Mouse (Mus musculus): ENCODE measurements at regions not wholly inside any gene's neighbourhood (a gene's known extent, or its start where the extent isn't known, plus 50 kb on each side); places are given as distances from the start of the nearest gene placed in this dataset.
"Not testable (repeated sequence)": the region's sequence is repeated elsewhere in the genome, so short reads cannot be mapped to it uniquely, and the experiment has no call there.

DNA sequence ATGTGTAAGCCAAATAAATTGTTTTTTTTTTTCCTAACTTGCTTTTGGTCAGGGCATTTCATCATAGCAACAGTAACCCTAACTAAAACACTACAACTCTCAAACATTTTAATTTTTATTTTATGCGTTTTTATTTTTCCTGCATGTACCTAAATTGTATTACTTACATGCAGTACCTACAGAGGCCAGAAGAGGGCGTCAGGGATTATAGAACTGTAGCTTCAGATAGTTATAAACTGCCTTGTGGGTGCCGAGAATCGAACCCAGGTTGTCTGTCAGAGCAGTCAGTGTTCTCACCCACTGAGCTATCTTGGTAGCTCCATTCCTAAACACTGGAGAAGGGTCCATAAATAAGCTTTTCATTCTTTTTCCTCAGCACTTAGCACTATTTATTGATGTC is 257.8 kb upstream of the Nr5a2 start:
- intact Hi-C loops (cut with DNase I), result no loop called here
- no peak for DNase-seq (ENCODE audit: low spot score)

DNA sequence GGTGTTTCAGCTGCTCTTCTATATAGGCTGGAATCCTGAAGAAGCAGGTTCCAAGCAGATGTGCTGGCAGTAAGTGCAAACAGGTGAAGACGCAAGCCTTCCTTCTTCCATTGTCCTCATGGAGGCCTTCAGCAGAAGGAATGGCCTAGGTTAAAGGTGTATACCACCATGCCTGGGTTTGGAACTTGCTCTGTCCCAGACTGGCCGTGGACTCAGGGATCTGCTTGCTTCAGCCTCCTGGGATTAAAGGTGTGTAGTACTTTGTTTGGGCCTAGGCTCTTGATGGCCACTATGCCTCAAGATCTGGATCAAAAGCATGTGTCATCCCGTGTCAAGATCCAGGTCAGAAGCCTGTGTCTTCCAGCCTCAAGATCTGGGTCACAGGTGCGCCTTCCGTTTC is 257.0 kb upstream of the Nr5a2 start:
- no peak for DNase-seq (ENCODE audit: low spot score)
- intact Hi-C loops (cut with DNase I), result no loop called here

DNA sequence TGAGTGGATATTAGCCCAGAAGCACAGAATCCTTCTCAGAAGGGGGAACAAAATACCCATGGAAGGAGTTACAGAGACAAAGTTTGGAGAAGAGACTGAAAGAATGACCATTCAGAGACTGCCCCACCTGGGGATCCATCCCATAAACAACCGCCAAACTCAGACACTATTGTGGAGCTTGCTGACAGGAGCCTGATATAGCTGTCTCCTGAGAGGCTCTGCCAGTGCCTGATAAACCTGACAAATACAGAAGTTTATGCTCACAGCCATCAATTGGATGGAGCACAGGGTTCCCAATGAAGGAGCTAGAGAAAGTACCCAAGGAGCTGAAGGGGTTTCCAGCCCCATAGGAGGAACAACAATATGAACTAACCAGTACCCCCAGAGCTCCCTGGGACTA is 254.1 kb upstream of the Nr5a2 start:
- DNase-seq (ENCODE audit: low spot score); intact Hi-C loops (cut with DNase I): not testable (repeated sequence)

DNA sequence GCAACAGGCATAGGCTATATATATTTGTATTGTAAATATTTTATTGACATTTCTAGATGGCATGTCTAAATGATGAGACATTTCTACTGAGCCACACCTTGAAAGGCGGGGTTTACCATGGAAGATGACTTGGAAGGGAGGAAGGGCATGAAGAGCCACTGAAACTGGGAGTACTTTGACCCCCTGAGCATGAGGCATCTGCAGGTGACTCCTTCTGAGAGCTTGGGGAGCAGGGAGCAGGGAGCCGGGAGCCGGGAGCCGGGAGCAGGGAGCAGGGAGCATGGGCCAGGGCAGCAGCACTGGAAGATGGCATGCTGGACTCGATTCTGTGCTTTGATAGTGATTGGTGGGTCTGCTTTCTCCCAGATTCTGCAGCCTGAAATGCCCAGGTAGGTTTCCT is 253.5 kb upstream of the Nr5a2 start:
- intact Hi-C loops (cut with DNase I), result no loop called here
- DNase-seq (ENCODE audit: low spot score), result no peak

DNA sequence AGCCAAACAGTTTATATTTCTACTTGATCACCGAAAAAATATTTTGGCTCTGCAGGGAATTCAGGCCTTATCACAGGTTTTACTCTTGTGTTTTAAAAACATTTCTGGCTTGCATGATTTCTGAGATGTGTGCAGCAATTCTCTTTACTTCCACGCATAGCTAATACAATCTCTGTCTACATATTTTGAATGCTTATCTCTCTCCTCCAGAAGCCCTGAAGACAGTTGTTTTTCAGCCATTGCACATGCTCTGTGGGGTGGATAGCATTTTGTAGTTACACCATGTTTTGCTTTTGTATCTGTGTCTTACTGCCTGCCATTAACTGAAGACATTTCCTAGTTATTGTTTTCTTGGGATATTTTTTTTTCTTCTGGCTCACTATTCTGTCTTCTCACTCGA is 252.6 kb upstream of the Nr5a2 start:
- no peak for DNase-seq (ENCODE audit: low spot score)

DNA sequence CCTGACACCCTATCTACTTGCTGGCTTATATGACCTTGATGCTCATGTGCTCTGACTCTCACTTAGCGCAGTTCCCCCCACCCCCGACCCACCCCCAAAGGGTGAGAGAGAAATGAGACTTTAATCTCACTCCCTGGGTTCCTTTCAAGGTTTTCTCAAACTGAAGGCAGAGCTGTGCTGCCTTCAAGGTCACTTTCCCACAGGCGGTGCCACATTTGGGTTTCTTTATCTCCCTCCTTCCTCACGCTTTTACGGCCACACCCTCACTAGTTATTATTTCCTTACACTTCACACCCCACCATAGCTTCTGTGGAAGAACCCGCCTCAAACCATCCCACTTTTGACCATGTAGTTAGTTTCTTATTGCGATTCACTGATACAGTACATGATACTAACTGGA is 244.1 kb upstream of the Nr5a2 start:
- intact Hi-C loops (cut with DNase I), result no loop called here
- no peak for DNase-seq (ENCODE audit: low spot score)

More for the DNA sequence above, 252.6 kb upstream of the Nr5a2 start:
- intact Hi-C loops (cut with DNase I), result no loop called here

DNA sequence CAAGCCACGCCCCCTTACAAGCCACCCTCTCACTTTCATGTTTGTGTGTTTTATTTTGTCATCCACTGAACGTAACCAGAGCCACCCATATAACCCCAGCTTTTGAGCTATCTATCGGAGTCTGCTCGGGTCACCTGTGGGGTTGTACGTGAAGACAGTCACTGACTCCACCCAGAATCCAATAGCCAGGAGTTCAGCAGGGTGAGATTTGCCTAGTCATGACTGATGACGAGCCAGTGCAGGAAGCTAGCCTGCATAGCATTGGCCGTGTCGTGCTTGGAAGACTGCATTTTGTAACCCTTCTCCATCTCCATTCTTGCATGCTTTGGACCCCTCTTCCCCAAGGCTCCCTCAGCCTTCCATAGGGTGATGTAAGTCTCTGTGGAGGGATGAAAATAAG is 243.3 kb upstream of the Nr5a2 start:
- intact Hi-C loops (cut with DNase I), result no loop called here

DNA sequence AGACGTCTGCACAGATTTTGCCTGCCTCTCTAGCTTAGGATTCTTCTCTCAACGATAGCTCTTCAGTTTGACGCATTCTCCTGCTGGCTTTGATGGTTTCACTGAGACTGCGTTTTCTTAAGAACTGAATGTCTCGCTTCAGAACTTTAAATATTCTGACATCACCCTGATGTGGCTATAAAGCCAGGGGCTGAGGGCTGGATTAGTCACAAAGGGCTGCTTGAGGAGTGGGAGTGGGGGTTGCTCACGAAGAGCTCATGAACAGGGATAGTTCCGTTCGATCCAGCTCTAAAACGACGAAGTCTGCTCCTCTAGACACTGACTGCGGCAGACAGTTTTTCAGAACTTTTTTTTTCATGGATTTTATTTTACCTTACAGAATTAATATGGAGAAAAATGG is 240.7 kb upstream of the Nr5a2 start:
- no peak for DNase-seq (ENCODE audit: low spot score)
- intact Hi-C loops (cut with DNase I), result no loop called here

More for the DNA sequence above, 243.3 kb upstream of the Nr5a2 start:
- DNase-seq (ENCODE audit: low spot score), result no peak

DNA sequence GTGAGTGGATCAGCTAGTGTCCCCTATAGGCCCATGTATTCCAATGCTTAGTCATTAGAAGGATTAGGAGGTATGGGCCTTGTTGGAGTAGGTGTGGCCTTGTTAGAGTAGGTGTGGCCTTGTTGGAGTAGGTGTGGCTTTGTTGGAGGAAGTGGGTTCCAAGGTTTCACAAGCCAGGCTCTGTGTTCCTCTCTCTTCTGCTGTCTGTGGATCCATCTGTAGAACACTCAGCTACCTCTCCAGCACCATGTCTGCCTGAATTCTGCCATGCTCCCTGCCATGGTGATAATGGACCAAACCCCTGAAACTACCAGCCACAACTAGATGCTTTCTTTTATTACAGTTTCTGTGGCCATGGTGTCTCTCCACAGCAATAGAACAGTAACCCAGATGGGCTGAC is 235.7 kb upstream of the Nr5a2 start:
- no peak for DNase-seq (ENCODE audit: low spot score)
- intact Hi-C loops (cut with DNase I), result no loop called here

DNA sequence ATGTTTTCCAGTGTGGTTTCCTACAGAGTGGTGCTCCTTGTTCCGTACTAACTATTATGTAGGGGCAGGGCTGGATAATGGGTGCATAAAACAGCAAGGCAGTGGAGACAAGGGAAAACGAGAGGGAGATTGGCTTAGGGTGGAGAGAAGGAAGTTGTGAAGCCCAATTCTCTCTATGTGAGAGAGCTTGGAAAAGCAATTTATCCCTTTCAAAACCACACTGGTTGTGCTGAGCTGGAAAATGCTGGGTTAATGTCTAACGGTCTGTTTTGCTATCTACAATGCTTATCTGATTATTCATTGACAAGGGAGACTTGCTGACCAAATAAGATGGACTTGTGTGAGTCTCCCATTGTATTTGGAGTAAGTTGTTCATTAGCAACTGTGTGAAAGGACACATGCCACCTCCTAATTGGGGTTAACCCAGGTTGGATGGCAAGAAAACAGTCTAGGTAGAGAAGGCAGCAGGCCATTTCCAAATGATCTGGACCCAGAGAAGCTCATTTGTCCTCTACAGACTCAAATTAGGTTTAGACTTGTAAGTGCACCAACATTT is 234.9 kb upstream of the Nr5a2 start:
- intact Hi-C loops (cut with DNase I), result no loop called here

DNA sequence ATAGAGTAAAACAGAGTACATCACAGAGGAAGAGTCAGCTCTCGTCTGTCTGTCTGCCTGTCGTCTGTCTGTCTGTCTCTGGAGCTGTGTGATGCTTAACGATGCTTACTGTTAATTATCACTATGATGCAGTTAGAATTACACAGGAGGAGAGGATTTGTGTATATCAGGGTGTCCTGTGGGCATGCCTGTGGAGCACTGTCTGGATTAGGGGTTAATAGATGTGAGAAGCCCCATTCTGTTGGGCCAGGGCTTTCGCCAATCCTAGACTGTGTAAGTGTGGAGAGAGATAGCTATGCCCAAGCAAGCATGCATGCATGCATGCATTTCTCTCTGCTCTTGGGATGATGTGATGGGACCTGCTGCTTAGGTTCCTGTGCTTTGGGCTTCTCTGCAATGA is 218.0 kb upstream of the Nr5a2 start:
- intact Hi-C loops (cut with DNase I), result no loop called here
- DNase-seq (ENCODE audit: low spot score), result no peak

More for the DNA sequence above, 234.9 kb upstream of the Nr5a2 start:
- no peak for DNase-seq (ENCODE audit: low spot score)

DNA sequence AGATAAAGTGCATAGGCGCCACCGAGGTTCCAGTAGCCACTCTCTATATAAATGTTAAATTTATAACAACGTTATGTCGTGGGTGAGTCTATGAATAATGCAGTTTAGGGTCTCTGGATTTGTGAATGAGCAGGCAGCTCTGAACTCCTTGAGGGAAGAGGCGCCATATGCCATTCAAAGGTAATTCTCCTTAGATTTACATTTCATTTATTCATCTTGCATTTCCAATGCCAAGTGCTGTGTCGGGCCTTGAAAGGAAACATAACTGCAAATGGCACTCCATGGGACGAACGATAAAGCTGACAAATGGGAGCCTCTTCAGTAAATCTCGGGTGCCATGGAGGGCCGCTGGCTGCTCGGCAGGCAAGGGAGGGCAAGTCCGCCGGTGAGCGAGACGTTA is 216.4 kb upstream of the Nr5a2 start:
- DNase-seq (ENCODE audit: low spot score), result no peak
- intact Hi-C loops (cut with DNase I), result no loop called here

DNA sequence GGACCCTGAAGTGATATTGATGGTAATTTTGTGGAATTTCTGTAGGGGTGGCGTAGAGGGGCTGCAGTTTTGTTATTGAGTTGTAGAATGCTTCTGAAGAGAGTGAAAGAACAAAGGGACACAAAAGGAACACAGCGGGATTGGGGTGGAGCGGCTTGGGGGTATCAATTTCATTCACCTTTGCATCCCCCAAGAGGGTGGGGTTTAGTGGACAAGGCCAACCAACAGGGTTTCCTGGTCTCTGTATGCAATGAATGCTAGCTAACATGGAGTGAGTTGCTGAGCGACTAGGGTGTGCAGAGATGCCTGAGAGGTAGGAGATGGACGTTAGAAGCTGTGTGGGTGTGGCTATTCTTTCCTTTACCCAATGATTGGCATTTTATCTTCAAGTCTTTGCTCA is 213.8 kb upstream of the Nr5a2 start:
- intact Hi-C loops (cut with DNase I), result no loop called here
- no peak for DNase-seq (ENCODE audit: low spot score)

DNA sequence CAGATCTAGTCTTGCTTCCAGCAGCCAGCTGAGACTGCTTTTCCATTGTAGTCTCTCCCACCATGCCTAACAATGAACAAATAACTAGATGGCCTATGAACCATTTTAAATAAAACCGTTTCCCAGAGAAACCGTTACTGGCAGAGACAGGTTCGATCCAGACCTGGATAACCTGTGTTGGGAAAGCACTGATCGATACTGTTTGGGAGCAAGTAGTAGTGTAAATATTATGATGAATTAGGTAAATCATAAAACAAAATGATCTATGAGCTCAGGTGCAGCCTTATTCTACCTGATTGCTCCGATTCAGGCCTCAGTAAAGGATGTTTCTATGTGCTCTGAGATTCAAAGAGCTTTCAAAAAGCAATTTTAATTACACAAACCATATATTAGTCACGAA is 211.9 kb upstream of the Nr5a2 start:
- intact Hi-C loops (cut with DNase I), result no loop called here
- DNase-seq (ENCODE audit: low spot score), result no peak

DNA sequence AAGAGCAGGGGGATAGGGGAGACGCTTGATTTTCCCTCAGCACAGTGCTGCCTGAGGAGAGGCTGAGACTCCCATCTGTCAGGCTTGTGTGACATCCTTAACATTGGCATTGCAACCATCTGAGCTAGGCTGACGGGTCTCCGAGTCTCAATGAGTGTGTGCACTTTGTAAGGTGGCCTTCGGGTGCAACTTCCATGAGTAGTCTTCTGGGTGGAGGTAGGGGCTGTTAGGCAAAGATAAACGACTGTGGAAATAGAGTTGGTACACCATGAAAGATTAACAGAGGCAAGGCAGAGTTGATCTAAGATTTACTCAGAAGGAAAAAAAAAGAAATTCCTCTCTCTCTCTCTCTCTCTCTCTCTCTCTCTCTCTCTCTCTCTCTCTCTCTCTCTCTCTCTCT is 211.2 kb upstream of the Nr5a2 start:
- intact Hi-C loops (cut with DNase I), result no loop called here
- no peak for DNase-seq (ENCODE audit: low spot score)

DNA sequence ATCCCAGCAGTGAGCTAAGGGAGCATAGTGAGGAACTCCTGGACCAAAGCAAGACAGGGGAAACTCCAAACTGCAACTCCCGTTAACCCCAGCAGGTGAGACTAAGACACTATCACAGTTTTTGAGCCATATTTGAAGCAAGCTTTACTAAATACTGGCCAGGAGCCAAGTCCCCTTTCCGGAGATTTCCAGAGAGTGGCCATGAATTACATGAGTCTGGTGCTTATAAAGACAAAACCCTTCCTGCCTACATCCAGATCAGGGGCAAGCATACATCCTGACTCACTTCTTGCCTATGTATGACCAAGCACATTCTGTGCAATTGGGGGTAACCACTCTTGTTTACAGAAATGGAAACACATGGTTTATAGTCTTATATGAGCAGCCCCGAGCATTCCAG is 187.6 kb upstream of the Nr5a2 start:
- intact Hi-C loops (cut with DNase I), result no loop called here
- no peak for DNase-seq (ENCODE audit: low spot score)

DNA sequence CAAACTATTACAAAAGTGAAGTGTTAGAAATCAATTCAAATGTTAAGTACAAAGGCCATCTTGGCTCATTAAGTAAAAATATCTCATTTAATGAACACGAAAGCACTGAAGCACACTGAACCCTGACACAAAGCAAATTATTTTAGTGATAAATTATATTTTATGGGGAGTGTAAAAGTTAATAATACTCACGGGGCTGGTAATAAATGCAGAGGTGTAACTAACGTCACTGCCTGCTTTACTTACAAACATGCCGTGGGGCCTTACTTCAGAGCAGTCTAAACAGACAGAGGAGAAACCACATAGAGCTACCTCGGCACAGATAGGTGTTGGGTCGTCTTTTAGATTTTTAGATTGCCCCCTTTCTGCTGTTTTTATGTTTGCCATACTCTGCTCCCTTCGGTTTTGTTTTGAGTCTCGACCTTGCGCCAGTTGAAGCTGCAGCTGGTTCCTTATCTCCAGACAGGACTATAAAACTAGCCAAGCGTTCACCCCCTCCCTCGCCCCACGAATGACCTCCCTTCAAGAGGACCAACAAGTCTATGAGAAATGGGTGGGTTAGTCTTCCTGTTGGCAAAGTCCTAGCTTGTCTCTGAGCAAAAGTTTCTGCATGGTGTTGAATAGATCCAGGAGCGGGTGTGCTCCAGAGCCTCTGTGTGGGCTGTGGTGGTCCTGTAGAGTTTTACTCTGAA is 181.8 kb upstream of the Nr5a2 start:
- intact Hi-C loops (cut with DNase I), result no loop called here
- peak; percentile 1 for DNase-seq (ENCODE audit: low spot score)

DNA sequence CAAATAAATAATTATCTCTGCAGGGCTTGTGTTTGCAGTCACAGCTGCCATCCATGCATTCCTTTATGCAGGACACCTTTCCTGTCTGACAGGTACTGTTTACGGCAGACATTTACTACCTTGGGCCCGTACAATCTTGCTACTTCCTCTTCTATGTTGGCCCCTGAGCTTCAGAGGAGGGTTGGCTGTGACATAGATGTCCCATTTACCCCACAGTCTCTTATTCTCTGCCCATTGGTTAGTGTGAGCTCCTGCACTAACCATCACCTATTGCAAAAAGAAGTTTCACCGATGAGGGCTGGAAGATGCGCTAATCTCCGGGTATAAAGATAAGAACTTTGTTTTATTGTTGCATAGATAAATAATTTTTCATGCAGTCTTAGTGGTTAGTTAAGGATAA is 181.1 kb upstream of the Nr5a2 start:
- DNase-seq (ENCODE audit: low spot score), result no peak
- intact Hi-C loops (cut with DNase I), result no loop called here

DNA sequence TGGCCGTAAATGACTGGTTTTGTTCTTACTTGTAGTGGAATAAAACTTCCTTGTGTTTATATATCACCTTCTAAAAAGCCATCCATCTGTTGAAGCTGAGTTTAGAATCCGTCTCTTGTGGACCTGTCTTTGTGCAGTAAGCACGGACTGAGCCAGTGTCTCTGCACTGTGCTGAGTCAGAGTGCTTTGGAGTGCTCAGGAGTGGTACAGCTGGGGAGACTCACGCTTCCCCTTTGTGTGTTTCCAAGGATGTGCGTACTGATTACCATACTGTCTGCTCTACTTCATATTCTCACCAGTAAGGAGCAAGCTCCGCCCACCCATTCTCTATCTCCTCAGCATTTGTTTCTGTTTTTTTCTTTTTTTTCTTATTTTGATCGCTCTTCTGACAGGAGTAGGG is 175.9 kb upstream of the Nr5a2 start:
- intact Hi-C loops (cut with DNase I), result no loop called here
- DNase-seq (ENCODE audit: low spot score), result no peak

DNA sequence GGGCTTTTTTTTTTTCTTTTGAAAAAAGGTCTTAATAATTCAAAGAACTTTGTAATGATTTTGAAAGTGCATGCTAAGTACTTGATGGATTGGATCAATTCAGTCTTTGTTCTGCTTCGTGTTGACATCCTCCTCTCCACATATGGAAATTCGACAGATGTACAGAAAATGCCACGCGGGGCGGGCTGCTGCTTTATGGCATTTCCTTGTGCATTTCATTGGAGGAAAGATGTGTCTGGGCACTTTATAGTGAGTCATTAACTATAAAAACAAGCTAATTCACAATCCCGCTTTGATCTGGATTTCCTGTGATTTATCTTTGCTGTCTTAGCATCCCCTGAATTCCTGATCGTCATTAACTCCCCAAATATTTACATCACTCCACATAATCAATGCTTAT is 173.5 kb upstream of the Nr5a2 start:
- DNase-seq (ENCODE audit: low spot score), result no peak
- intact Hi-C loops (cut with DNase I), result no loop called here

DNA sequence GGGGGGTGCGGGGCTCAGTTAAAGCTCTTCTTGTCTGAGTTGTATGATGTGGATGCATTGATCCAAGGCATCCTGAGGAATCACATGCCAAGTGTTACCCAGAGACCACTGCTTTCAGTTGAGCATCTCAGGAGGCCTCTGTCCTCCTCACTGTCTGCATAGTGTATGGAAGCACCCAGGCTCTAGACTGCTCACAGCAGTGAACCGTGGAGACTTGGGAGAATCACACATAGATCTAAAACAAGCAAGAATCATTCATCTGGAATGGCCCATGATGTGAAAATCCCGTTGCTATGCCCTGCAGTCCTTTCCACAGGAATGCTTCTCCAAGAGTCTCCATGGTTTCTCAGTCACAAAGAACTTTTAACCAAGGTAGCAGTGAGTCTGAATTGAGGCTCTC is 170.0 kb upstream of the Nr5a2 start:
- DNase-seq (ENCODE audit: low spot score), result no peak
- intact Hi-C loops (cut with DNase I), result no loop called here

DNA sequence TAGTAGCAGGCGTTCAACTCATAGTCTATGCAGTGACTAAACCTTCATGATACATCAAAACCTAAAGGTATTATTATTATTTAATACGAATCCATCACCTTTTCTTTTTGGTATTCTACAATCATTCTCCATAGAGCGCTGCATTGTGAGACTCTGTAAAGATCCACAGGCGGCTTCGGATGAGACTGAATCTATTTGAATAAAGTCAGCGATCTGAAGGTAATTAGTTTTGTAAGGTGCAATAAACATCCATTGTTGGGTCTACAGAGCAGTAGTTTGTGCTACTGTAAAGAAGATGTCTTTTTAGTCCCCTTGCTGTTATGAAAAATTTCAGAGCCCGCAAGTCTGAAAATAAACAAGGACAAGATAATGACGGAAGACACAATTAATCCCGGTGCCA is 168.9 kb upstream of the Nr5a2 start:
- DNase-seq (ENCODE audit: low spot score), result no peak
- intact Hi-C loops (cut with DNase I), result no loop called here

Measured in heart, postnatal 25 days (tissue).